Mouse (Mus musculus) urinary bladder, adult 18-20 months (tissue): ENCODE measurements around the gene Ces1b.
A peak's percentile ranks its signal among the peaks of the same experiment; 100 is the strongest.

Source experiments
- DNase-seq, 2 experiments: peaks; one replicate each; pipeline ENCODE4 v3.0.0; 2022; ENCODE audit warnings: low spot score in 2 of 2, mixed read lengths in 2 of 2

The Ces1b gene

GRCm38 (mm10) chr8:93079887-93080286 lies at the start of gene Ces1b:
Gene Ces1b (minus strand): TSS chr8:93080017.
- DNase-seq, result no peak

GRCm38 (mm10) chr8:93126476-93126875 lies 46.7 kb upstream of the Ces1b start:
- no peak for DNase-seq

- no peak for DNase-seq
Measured at GRCm38 (mm10) chr8:93122005-93122404, 42.2 kb upstream of the Ces1b start.

GRCm38 (mm10) chr8:93095376-93095775 lies 15.6 kb upstream of the Ces1b start:
- peak in 1 of 2 experiments; percentile 7 for DNase-seq

- DNase-seq, result no peak
Measured at GRCm38 (mm10) chr8:93091324-93091723, 11.5 kb upstream of the Ces1b start.

GRCm38 (mm10) chr8:93088686-93089122 lies 8.9 kb upstream of the Ces1b start:
- no peak for DNase-seq

GRCm38 (mm10) chr8:93088193-93088592 lies 8.4 kb upstream of the Ces1b start:
- DNase-seq, result no peak

- DNase-seq, result no peak
Measured at GRCm38 (mm10) chr8:93075251-93075650, 4.6 kb downstream of the Ces1b start.

- no peak for DNase-seq
Measured at GRCm38 (mm10) chr8:93063416-93064117, 16.2 kb downstream of the Ces1b start.

GRCm38 (mm10) chr8:93059185-93059584 lies 20.6 kb downstream of the Ces1b start:
- peak; percentile 11 to 53 for DNase-seq

GRCm38 (mm10) chr8:93055238-93055637 lies 24.6 kb downstream of the Ces1b start:
- DNase-seq, result no peak

- DNase-seq, result no peak
Measured at GRCm38 (mm10) chr8:93048510-93049416, 31.1 kb downstream of the Ces1b start.

- DNase-seq, result no peak
Measured at GRCm38 (mm10) chr8:93048092-93048491, 31.7 kb downstream of the Ces1b start, which contains the start of gene Ces1a. Gene Ces1a (minus strand): TSS chr8:93048192.

GRCm38 (mm10) chr8:93043083-93043482 lies 36.7 kb downstream of the Ces1b start:
- no peak for DNase-seq

GRCm38 (mm10) chr8:93040776-93041567 lies 38.8 kb downstream of the Ces1b start:
- DNase-seq, result no peak

GRCm38 (mm10) chr8:93040256-93040655 lies 39.6 kb downstream of the Ces1b start:
- no peak for DNase-seq

GRCm38 (mm10) chr8:93038831-93039230 lies 41.0 kb downstream of the Ces1b start:
- no peak for DNase-seq

GRCm38 (mm10) chr8:93030664-93031063 lies 49.2 kb downstream of the Ces1b start:
- DNase-seq, result no peak

- no peak for DNase-seq
Measured at GRCm38 (mm10) chr8:93021738-93022137, 58.1 kb downstream of the Ces1b start.

- DNase-seq, result no peak
Measured at GRCm38 (mm10) chr8:93014300-93014699, 65.5 kb downstream of the Ces1b start.

- no peak for DNase-seq
Measured at GRCm38 (mm10) chr8:93012226-93012625, 67.6 kb downstream of the Ces1b start.

GRCm38 (mm10) chr8:93011439-93011838 lies 68.4 kb downstream of the Ces1b start:
- peak; percentile 58 to 81 for DNase-seq
